Comparison of ENCODE assay signal across 7 mouse cellular contexts in the genomic region with DNA sequence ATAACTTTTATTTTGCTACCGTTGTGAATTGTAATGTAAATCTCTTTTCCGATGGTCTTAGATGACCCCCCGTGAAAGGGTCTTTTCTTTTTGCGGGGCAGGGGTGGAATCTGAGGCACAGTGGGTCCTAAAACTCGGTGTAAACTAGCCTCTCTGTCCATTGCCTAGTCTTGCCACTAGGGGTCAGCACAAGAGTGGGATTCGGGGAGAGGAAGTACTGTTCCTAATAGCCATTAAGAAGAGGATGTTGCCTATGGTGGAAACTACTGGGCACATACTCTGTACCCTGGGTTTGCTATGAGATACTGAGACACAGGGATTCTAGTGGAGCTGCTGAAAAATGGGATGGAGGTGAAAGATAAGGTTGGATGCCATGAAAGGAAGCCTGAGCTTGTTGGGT. TPM values are rescaled to one million over a fixed set of nuclear protein-coding genes. Genes with fewer than 3 reads are reported as not detected.
DNase-seq lines count a peak whose midpoint lies in the region; TF ChIP-seq lines count a peak whose summit lies in the region.

No protein-coding gene starts in this region.

- dilution Hi-C loops in CH12.LX (cut with MboI; ENCODE audit: extremely low pct_ligation_motif_present, extremely low pct_unique_long_range_greater_than_20kb, low sequenced_read_pairs) = no loop called here

- H3K79me2 ChIP-seq in CH12.LX (replicated peaks; ENCODE audit: control insufficient read depth, extremely low read depth, insufficient read depth, poor library complexity, severe bottlenecking) = no peaks in the 10 kb centered on the region

- TF ChIP-seq EP300 in CH12.LX (IDR thresholded peaks at IDR 0.05; ENCODE audit: low read length) = no peak

- no peak overlapping the region for H3K27ac ChIP-seq in CH12.LX (ENCODE audit: insufficient read depth, low read depth)

- 40% methylated on average over 6 of the region's 6 CpGs for WGBS in lung, adult 2 months

- no peaks in the 10 kb centered on the region for H3K9me3 ChIP-seq in CH12.LX (replicated peaks; ENCODE audit: low read length)

- in situ Hi-C loops in CH12.LX (cut with MboI; ENCODE audit: low pct_ligation_motif_present, low pct_unique_long_range_greater_than_20kb, low sequenced_read_pairs) = no loop called here

- H3K9ac ChIP-seq in CH12.LX (ENCODE audit: insufficient read depth, low read depth) = no peak overlapping the region

- no peaks in the 10 kb centered on the region for H3K27me3 ChIP-seq in CH12.LX (replicated peaks)

- peak; percentile 47 for DNase-seq in 3T3-L1 (ENCODE audit: low read depth, low spot score)
- DNase-seq in CH12.LX (ENCODE audit: extremely low read depth) = peak; percentile 41
- DNase-seq in cerebellum, postnatal 14 days = peak; percentile 41 to 72
- DNase-seq in gastrocnemius, postnatal 14 days = peak; percentile 57
- peak; percentile 71 to 77 for DNase-seq in kidney, postnatal 4 days
- peak; percentile 48 for DNase-seq in lung, adult 2 months
- DNase-seq in right cerebral cortex, postnatal 25 days = peak; percentile 23

- TF ChIP-seq RAD21 in CH12.LX (IDR thresholded peaks at IDR 0.05; ENCODE audit: low read depth, low read length) = peak; percentile 60

- H3K36me3 ChIP-seq in CH12.LX (replicated peaks in 1 of 2; ENCODE audit: control insufficient read depth in 1 of 2, insufficient read depth in 1 of 2, low read length in 1 of 2) = no peaks in the 10 kb centered on the region

- H3K4me3 ChIP-seq in CH12.LX (replicated peaks in 1 of 3; ENCODE audit: low read depth in 2 of 3, low read length in 2 of 3, poor library complexity in 1 of 3) = no peak overlapping the region
- H3K4me3 ChIP-seq in lung, adult 2 months (replicated peaks; ENCODE audit: extremely low read depth, low read depth, low read length) = no peak overlapping the region

- intact Hi-C loops in gastrocnemius, postnatal 14 days (cut with DNase I; ENCODE audit: low total_unique reads) = loop anchor here (5.0 kb wide), 2 partner anchors 73 to 123 kb away; no protein-coding TSS in a partner anchor

- H3K4me1 ChIP-seq in CH12.LX (ENCODE audit: control insufficient read depth in 1 of 2, insufficient read depth in 2 of 2) = no peaks in the 10 kb centered on the region
- H3K4me1 ChIP-seq in lung, adult 2 months (ENCODE audit: control insufficient read depth, insufficient read depth, low read length) = no peaks in the 10 kb centered on the region; the same call in 1 of the 2 replicates

- H3K4me2 ChIP-seq in CH12.LX (ENCODE audit: insufficient read depth, low read depth, poor library complexity, severe bottlenecking) = no peak overlapping the region

- TF ChIP-seq POLR2A in CH12.LX (IDR thresholded peaks at IDR 0.05; ENCODE audit: low read depth, low read length) = no peak
- no peak for TF ChIP-seq POLR2A in lung, adult 2 months (IDR thresholded peaks at IDR 0.05; ENCODE audit: borderline replicate concordance, extremely low read depth, low read depth, low read length)

- peak; percentile 45 to 73 for TF ChIP-seq CTCF in CH12.LX (conservative IDR thresholded peaks at IDR 0.05 in 1 of 2, IDR thresholded peaks at IDR 0.05 in 1 of 2; ENCODE audit: low read depth in 2 of 2, low read length in 2 of 2)
- TF ChIP-seq CTCF in lung, adult 2 months (IDR thresholded peaks at IDR 0.05; ENCODE audit: insufficient read depth, low read length) = peak; percentile 52

TF ChIP-seq in CH12.LX, 34 proteins besides CTCF, POLR2A, EP300 and RAD21:
- TF ChIP-seq MEF2A (IDR thresholded peaks at IDR 0.05; ENCODE audit: borderline replicate concordance, low read depth, low read length) (no peak), USF1 (IDR thresholded peaks at IDR 0.05; ENCODE audit: low read depth, low read length) (no peak), SMC3 (IDR thresholded peaks at IDR 0.05; ENCODE audit: low read depth, low read length) (peak; percentile 62), MXI1 (IDR thresholded peaks at IDR 0.05; ENCODE audit: low read depth, low read length) (no peak), NRF1 (IDR thresholded peaks at IDR 0.05; ENCODE audit: low read depth, low read length) (no peak), UBTF (IDR thresholded peaks at IDR 0.05; ENCODE audit: low read depth, low read length) (no peak), HCFC1 (IDR thresholded peaks at IDR 0.05; ENCODE audit: low read depth, low read length) (no peak), TBP (conservative IDR thresholded peaks at IDR 0.05; ENCODE audit: low read depth, low read length) (no peak), SIN3A (IDR thresholded peaks at IDR 0.05; ENCODE audit: low read length) (no peak)
TF ChIP-seq in CH12.LX: peak in this region for 1.

RNA-seq across cellular contexts. Expression of a gene that starts 13.5 kb away (rescaled TPM):
- total RNA-seq in CH12.LX (2012; rRNA removed) (0.08 and 0.17 TPM in 2 replicates), CH12.LX (2014; rRNA removed) (0.35 TPM in 1 of 2 replicates, not detected in the other)
- polyA plus RNA-seq in CH12.LX (2012; ENCODE audit: insufficient read length, low read depth) = 0.16 and 0.19 TPM in 2 replicates
- 10 to 100 TPM; 25.3 TPM for total RNA-seq in gastrocnemius, postnatal 14 days (2021)
- 87.0 and 89.6 TPM in 2 replicates for polyA plus RNA-seq in lung, adult 2 months (2012; rRNA removed)

RNA-seq across cellular contexts. Expression of a gene that starts 53.5 kb away (rescaled TPM):
- total RNA-seq in CH12.LX (2012; rRNA removed) (17.3 and 19.4 TPM in 2 replicates), CH12.LX (2014; rRNA removed) (28.7 and 30.2 TPM in 2 replicates)
- polyA plus RNA-seq in CH12.LX (2012; ENCODE audit: insufficient read length, low read depth) = 19.7 and 20.7 TPM in 2 replicates
- total RNA-seq in gastrocnemius, postnatal 14 days (2021) = 10 to 100 TPM; 12.6 to 15.0 TPM
- 25.8 and 35.3 TPM in 2 replicates for polyA plus RNA-seq in lung, adult 2 months (2012; rRNA removed)

Comparison
In these comparisons a context has a peak if more than half of its experiments do, and no peak if none do; other contexts are left out.
1. DNase-seq: peak in every context shown above with its lines; median percentile 74 in kidney, postnatal 4 days; 57 in gastrocnemius, postnatal 14 days; 56 in cerebellum, postnatal 14 days; 48 in lung, adult 2 months; 47 in 3T3-L1; 41 in CH12.LX; 23 in right cerebral cortex, postnatal 25 days.
2. RNA of a gene that starts 13.5 kb away (total RNA-seq): 25.3 TPM in gastrocnemius, postnatal 14 days; 0.08 to 0.35 TPM in CH12.LX; every median in the first group is over 10 times any median in the second.